Comparison of ENCODE assay signal across 10 mouse cellular contexts in genomic region chr4:129351111-129351510, GRCm38 (mm10). TPM values are rescaled to one million over a fixed set of nuclear protein-coding genes. Genes with fewer than 3 reads are reported as not detected.
DNase-seq lines count a peak whose midpoint lies in the region; ATAC-seq and TF ChIP-seq lines count a peak whose summit lies in the region.
"Had no signal": no experiment of that assay in that cellular context is flagged by ENCODE, and none has a peak within 500 bp of the region (broad histone marks: within the 10 kb centered on the region; RNA-seq: fewer than 3 reads in every experiment).

No protein-coding gene starts in this region.

- no peak overlapping the region for H3K4me3 ChIP-seq in intestine, postnatal 0 days (ENCODE audit: low read depth, low read length)
- no peak overlapping the region for H3K4me3 ChIP-seq in intestine, embryonic 15.5 days (replicated peaks)
- H3K4me3 ChIP-seq: heart, embryonic 15.5 days; midbrain, embryonic 13.5 days had no signal

- H3K27ac ChIP-seq in intestine, postnatal 0 days (ENCODE audit: low read depth, low read length): no peak overlapping the region
- H3K27ac ChIP-seq in intestine, embryonic 15.5 days: no peak overlapping the region
- H3K27ac ChIP-seq: heart, embryonic 15.5 days; midbrain, embryonic 13.5 days had no signal

- 0 out of 2 replicates have a peak, but pooled peaks have one; percentile 12 for ATAC-seq in intestine, postnatal 0 days
- ATAC-seq in intestine, embryonic 15.5 days: no peak
- ATAC-seq in CD4-positive, CD25-positive, alpha-beta regulatory T cell, adult 4 months: no peak

- no peak overlapping the region for H3K4me2 ChIP-seq in intestine, postnatal 0 days (replicated peaks; ENCODE audit: low read depth)
- no peak overlapping the region for H3K4me2 ChIP-seq in intestine, embryonic 15.5 days (replicated peaks)
- H3K4me2 ChIP-seq: heart, embryonic 15.5 days; midbrain, embryonic 13.5 days had no signal

- peak; percentile 51 to 74 for DNase-seq in frontal cortex, adult 2 months (ENCODE audit: extremely low spot score in 1 of 2, low spot score in 1 of 2)
- peak; percentile 13 to 31 for DNase-seq in layer of hippocampus, postnatal 10 days (ENCODE audit: low spot score in 2 of 2)
- peak; percentile 65 to 74 for DNase-seq in right cerebral cortex, postnatal 10 days (ENCODE audit: low spot score in 2 of 2)
- no peak for DNase-seq in thymus, postnatal 0 days (ENCODE audit: low spot score)

- H3K4me1 ChIP-seq in intestine, postnatal 0 days (replicated peaks; ENCODE audit: control insufficient read depth, insufficient read depth, low read length): no peaks in the 10 kb centered on the region
- H3K4me1 ChIP-seq in intestine, embryonic 15.5 days (replicated peaks): no peaks in the 10 kb centered on the region
- H3K4me1 ChIP-seq: midbrain, embryonic 13.5 days had no signal

- no peak for TF ChIP-seq CTCF in intestine, postnatal 0 days (IDR thresholded peaks at IDR 0.05; ENCODE audit: low read depth)

- H3K9me3 ChIP-seq in intestine, postnatal 0 days (ENCODE audit: control insufficient read depth): no peaks in the 10 kb centered on the region
- H3K9me3 ChIP-seq in intestine, embryonic 15.5 days: no peaks in the 10 kb centered on the region
- H3K9me3 ChIP-seq: heart, embryonic 15.5 days; midbrain, embryonic 13.5 days had no signal

- H3K9ac ChIP-seq in intestine, postnatal 0 days (ENCODE audit: low read depth, low read length): no peak overlapping the region
- no peak overlapping the region for H3K9ac ChIP-seq in intestine, embryonic 15.5 days
- H3K9ac ChIP-seq: heart, embryonic 15.5 days; midbrain, embryonic 13.5 days had no signal

- 71% methylated on average over 6 of the region's 6 CpGs for WGBS in intestine, postnatal 0 days
- WGBS in intestine, embryonic 15.5 days: 75% methylated on average over 6 of the region's 6 CpGs

- H3K27me3 ChIP-seq in intestine, postnatal 0 days (replicated peaks; ENCODE audit: control insufficient read depth, insufficient read depth, low read length): no peaks in the 10 kb centered on the region
- no peaks in the 10 kb centered on the region for H3K27me3 ChIP-seq in intestine, embryonic 15.5 days (replicated peaks)
- H3K27me3 ChIP-seq: CH12.LX; heart, embryonic 15.5 days; midbrain, embryonic 13.5 days had no signal

- H3K36me3 ChIP-seq in intestine, postnatal 0 days (ENCODE audit: control insufficient read depth, insufficient read depth): peaks cover 38% of the 10 kb centered on the region
- H3K36me3 ChIP-seq in intestine, embryonic 15.5 days: no peaks in the 10 kb centered on the region; the same call in 1 of the 2 replicates

RNA-seq across cellular contexts. Expression of gene Zbtb8os, which starts 15.6 kb away (rescaled TPM):
- 92.9 and 94.5 TPM in 2 replicates for polyA plus RNA-seq in intestine, postnatal 0 days (2015; fragmentation: Nextera tagmentation; extraction: Ambion mirVana)
- 58.0 and 62.6 TPM in 2 replicates for polyA plus RNA-seq in intestine, embryonic 15.5 days (2015; fragmentation: Nextera tagmentation; extraction: Ambion mirVana)
- polyA plus RNA-seq in frontal cortex, adult 2 months (2012; rRNA removed): 31.1 and 32.0 TPM in 2 replicates
- total RNA-seq in layer of hippocampus, postnatal 10 days (2021): 10 to 100 TPM; 26.9 to 30.2 TPM
- polyA plus RNA-seq in CD4-positive, CD25-positive, alpha-beta regulatory T cell, adult 4 months (2017; shearing (Covaris generic)): 10 to 100 TPM; 79.6 to 86.0 TPM
- 87.7 and 96.2 TPM in 2 replicates for polyA plus RNA-seq in thymus, postnatal 0 days (2015; fragmentation: Nextera tagmentation; extraction: Ambion mirVana)

RNA-seq across cellular contexts. Expression of gene Rbbp4, which starts 15.9 kb away (rescaled TPM):
- polyA plus RNA-seq in intestine, postnatal 0 days (2015; fragmentation: Nextera tagmentation; extraction: Ambion mirVana): 159 and 175 TPM in 2 replicates
- 310 and 386 TPM in 2 replicates for polyA plus RNA-seq in intestine, embryonic 15.5 days (2015; fragmentation: Nextera tagmentation; extraction: Ambion mirVana)
- polyA plus RNA-seq in frontal cortex, adult 2 months (2012; rRNA removed): 59.1 and 61.4 TPM in 2 replicates
- total RNA-seq in layer of hippocampus, postnatal 10 days (2021): 100 to 1,000 TPM; 124 to 139 TPM
- 100 to 1,000 TPM; 252 to 315 TPM for polyA plus RNA-seq in CD4-positive, CD25-positive, alpha-beta regulatory T cell, adult 4 months (2017; shearing (Covaris generic))
- polyA plus RNA-seq in thymus, postnatal 0 days (2015; fragmentation: Nextera tagmentation; extraction: Ambion mirVana): 504 and 513 TPM in 2 replicates

RNA-seq across cellular contexts. Expression of gene Zbtb8a, which starts 26.8 kb away (rescaled TPM):
- 6.8 and 7.1 TPM in 2 replicates for polyA plus RNA-seq in intestine, postnatal 0 days (2015; fragmentation: Nextera tagmentation; extraction: Ambion mirVana)
- 15.1 and 15.4 TPM in 2 replicates for polyA plus RNA-seq in intestine, embryonic 15.5 days (2015; fragmentation: Nextera tagmentation; extraction: Ambion mirVana)
- 8.5 and 9.2 TPM in 2 replicates for polyA plus RNA-seq in frontal cortex, adult 2 months (2012; rRNA removed)
- total RNA-seq in layer of hippocampus, postnatal 10 days (2021): 1 to 10 TPM; 7.8 to 8.0 TPM
- polyA plus RNA-seq in CD4-positive, CD25-positive, alpha-beta regulatory T cell, adult 4 months (2017; shearing (Covaris generic)): 1 to 10 TPM; 9.6 to 9.8 TPM
- polyA plus RNA-seq in thymus, postnatal 0 days (2015; fragmentation: Nextera tagmentation; extraction: Ambion mirVana): 6.0 and 6.6 TPM in 2 replicates
